Mouse (Mus musculus) liver, embryonic 14.5 days (tissue): Measurements from ENCODE around the gene Lrrc29. TPM values are rescaled to one million over a fixed set of nuclear protein-coding genes. Genes with fewer than 3 reads are reported as not detected.
A peak's percentile ranks its signal among the peaks of the same experiment; 100 is the strongest.

Source experiments
- ATAC-seq: fragments of 200-750 bp; cut with Nextera tagmentation; 2 replicates; pipeline ENCODE4 v1.8.0; 2017; ENCODE audit warnings: moderate number of reproducible peaks, mild to moderate bottlenecking, moderate library complexity; ENCODE audit not compliant: insufficient read depth
- DNase-seq, 3 experiments: peaks; one replicate each; pipeline ENCODE4 v3.0.0-alpha.2; 2012 to 2013; ENCODE audit warnings: low read depth in 3 of 3, low spot score in 3 of 3
- H3K27ac ChIP-seq: fragments of 300-500 bp; sonication (generic); 2 replicates; pipeline ENCODE4 v1.5.1; 2014; ENCODE audit warnings: moderate library complexity, mild to moderate bottlenecking, control low read depth, inconsistent platforms
- H3K27me3 ChIP-seq: fragments of 300-500 bp; sonication (generic); 2 replicates; pipeline ENCODE4 v1.6.1; 2014; ENCODE audit warnings: mild to moderate bottlenecking, low read length, moderate library complexity; ENCODE audit not compliant: control insufficient read depth, insufficient read depth
- H3K36me3 ChIP-seq: fragments of 300-500 bp; sonication (generic); replicated peaks from 2 replicates; pipeline ENCODE4 v1.6.1; 2014; ENCODE audit warnings: low read depth; ENCODE audit not compliant: control insufficient read depth, insufficient read depth
- H3K4me1 ChIP-seq, 2 experiments: fragments of 200-500 bp in 1 of 2; fragments of 300-500 bp in 1 of 2; sonication (generic) in 1 of 2; replicated peaks; 2 replicates each; pipeline ENCODE4 v1.6.1; 2012 to 2014; ENCODE audit warnings: antibody characterized with exemption in 1 of 2, inconsistent platforms in 1 of 2, low read length in 1 of 2; ENCODE audit not compliant: control insufficient read depth in 2 of 2, insufficient read depth in 2 of 2
- H3K4me2 ChIP-seq: fragments of 300-500 bp; sonication (generic); 2 replicates; pipeline ENCODE4 v1.6.1; 2014; ENCODE audit warnings: low read depth, mild to moderate bottlenecking, control low read depth, moderate library complexity
- H3K4me3 ChIP-seq, 2 experiments: fragments of 200-500 bp in 1 of 2; fragments of 300-500 bp in 1 of 2; sonication (generic) in 1 of 2; 2 replicates each; pipeline ENCODE4 v1.5.1; 2012 to 2014; ENCODE audit warnings: low read depth in 2 of 2, low read length in 2 of 2, mild to moderate bottlenecking in 2 of 2, control low read depth in 1 of 2, inconsistent platforms in 1 of 2, moderate library complexity in 1 of 2; ENCODE audit not compliant: insufficient read depth in 1 of 2
- H3K9ac ChIP-seq: fragments of 300-500 bp; sonication (generic); replicated peaks from 2 replicates; pipeline ENCODE4 v1.6.1; 2014; ENCODE audit warnings: mild to moderate bottlenecking, control low read depth, moderate library complexity
- H3K9me3 ChIP-seq: fragments of 300-500 bp; sonication (generic); 2 replicates; pipeline ENCODE4 v1.6.1; 2016; ENCODE audit warnings: low read length, mixed read lengths; ENCODE audit not compliant: control insufficient read depth
- CTCF ChIP-seq: IDR thresholded peaks from 2 replicates; pipeline ENCODE4 v1.5.1; 2016; ENCODE audit warnings: antibody characterized with exemption, low read depth, control low read depth
- EP300 ChIP-seq: IDR thresholded peaks from 2 replicates; pipeline ENCODE4 v1.6.1; 2016; ENCODE audit warnings: antibody characterized with exemption, low read depth
- WGBS: fragments of 180-500 bp; shearing (Covaris S2); extraction: QIAGEN DNeasy Blood & Tissue Kit; methylation state at CpG from one replicate; pipeline ENCODE4 v1.1.7; 2014; ENCODE audit not compliant: insufficient replicate concordance; 5-methylcytosine and 5-hydroxymethylcytosine counted together
- polyA plus RNA-seq, 2 experiments: library from polyadenylated mRNA; depleted of rRNA in 1 of 2; stranded (reverse) in 1 of 2; unstranded in 1 of 2; fragments of >200 nt; fragmentation: Nextera tagmentation in 1 of 2; extraction: Ambion mirVana in 1 of 2; gene quantifications; 2 replicates each; pipeline versions ENCODE4 v1.2.1 to v1.2.3; 2012 to 2014

The Lrrc29 gene
- polyA plus RNA-seq, 2 experiments, result 9.1 to 10.4 TPM

DNA sequence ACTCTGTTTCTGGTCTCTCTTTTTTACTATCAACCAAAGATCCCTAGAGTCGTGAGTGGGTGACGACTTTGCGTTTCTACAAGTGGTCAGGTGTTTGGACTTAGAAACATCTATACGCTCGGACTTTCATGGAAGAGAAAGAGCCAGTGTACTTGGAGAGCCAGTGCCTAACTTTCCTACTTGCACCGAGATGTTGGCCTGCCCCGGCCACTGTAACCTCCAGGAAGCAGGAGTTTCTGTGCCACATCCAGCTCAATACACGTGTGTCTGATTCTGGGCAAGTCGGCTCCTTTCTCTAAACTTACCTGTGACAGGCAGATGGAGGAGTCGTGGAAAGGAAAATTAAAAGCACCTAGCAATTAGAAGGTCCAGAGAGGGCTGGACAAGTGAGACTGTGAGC, 50.2 kb downstream of the Lrrc29 start, which contains the start of gene Nol3:
Nol3 (plus strand) TSS at position 301 of the 400 bp plus-strand sequence.
- TF ChIP-seq CTCF, result no peak
- no peak for TF ChIP-seq EP300
- no peaks in the 10 kb centered on the region for H3K9me3 ChIP-seq
- ATAC-seq, result no peak

DNA sequence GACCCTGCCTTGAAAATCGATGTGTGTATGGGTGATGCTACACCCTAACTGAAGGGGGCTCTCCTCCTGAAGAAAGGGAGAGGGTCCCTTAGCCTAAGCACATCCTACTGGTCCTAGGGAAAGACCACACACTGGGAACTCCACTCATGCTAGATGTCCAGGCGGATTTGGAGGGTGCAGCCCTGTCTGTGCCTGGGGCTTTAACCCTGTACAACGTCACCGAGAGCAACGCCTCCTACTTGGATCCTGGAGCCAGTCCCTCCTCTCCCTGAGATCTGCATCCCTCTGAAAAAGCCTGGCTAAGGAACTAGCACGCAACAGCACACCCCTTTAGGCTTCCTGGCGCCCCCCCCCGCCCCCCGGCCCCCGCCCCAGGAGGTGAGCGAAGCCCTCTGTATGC, 50.7 kb downstream of the Lrrc29 start:
- no peak for DNase-seq
- no peaks in the 10 kb centered on the region for H3K36me3 ChIP-seq
- no peak for ATAC-seq
- 11% methylated on average over 11 of the region's 11 CpGs for WGBS
- H3K4me2 ChIP-seq, result no peak overlapping the region
- no peak overlapping the region for H3K4me3 ChIP-seq
- TF ChIP-seq CTCF (no peak), EP300 (no peak)
- H3K27ac ChIP-seq, result no peak overlapping the region
- H3K9ac ChIP-seq, result no peak overlapping the region
- H3K9me3 ChIP-seq, result no peaks in the 10 kb centered on the region
- peaks cover 4 to 6% of the 10 kb centered on the region in 2 experiments; a peak in 3 of 4 replicates for H3K4me1 ChIP-seq
- H3K27me3 ChIP-seq, result peaks cover 85% of the 10 kb centered on the region

More for the DNA sequence above, 50.2 kb downstream of the Lrrc29 start, which contains the start of gene Nol3:
- no peak for DNase-seq
- Histone ChIP-seq H3K27me3 (peaks cover 82% of the 10 kb centered on the region), H3K4me3 (peak within 1 kb of the TSS in 1 of 2 experiments; percentile 0; a peak in 1 of 4 replicates), H3K4me1 (peaks cover 4 to 6% of the 10 kb centered on the region in 2 experiments; a peak in 3 of 4 replicates), H3K9ac (no peak within 1 kb of the TSS), H3K36me3 (no peaks in the 10 kb centered on the region), H3K4me2 (peak within 1 kb of the TSS; percentile 30), H3K27ac (no peak within 1 kb of the TSS)
- WGBS, result 8% methylated on average over 10 of the region's 10 CpGs

DNA sequence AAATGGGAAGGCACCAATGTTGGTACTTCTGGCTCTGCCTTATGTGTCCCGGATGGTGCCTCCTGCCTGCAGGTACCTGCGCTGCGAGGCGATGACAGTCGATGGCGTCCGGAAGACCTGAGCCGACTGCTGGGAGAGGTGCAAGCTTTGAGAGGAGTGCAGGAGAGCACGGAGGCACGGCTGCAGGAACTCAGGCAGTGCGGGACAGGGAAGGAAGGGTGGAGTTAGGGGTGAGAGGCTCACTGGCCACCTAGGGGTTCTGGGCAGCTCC, 55.2 kb downstream of the Lrrc29 start:
- Histone ChIP-seq H3K36me3 (no peaks in the 10 kb centered on the region), H3K27ac (no peak overlapping the region), H3K4me1 (peaks cover 0 to 1% of the 10 kb centered on the region in 2 experiments; a peak in 3 of 4 replicates), H3K4me3 (no peak overlapping the region), H3K9me3 (no peaks in the 10 kb centered on the region), H3K4me2 (no peak overlapping the region), H3K9ac (no peak overlapping the region), H3K27me3 (peaks cover 91% of the 10 kb centered on the region)
- DNase-seq, result no peak
- no peak for ATAC-seq
- 0 out of 2 replicates have a peak, but pooled peaks have one; percentile 2 for TF ChIP-seq CTCF
- TF ChIP-seq EP300, result no peak
- 6% methylated on average over 11 of the region's 11 CpGs for WGBS

DNA sequence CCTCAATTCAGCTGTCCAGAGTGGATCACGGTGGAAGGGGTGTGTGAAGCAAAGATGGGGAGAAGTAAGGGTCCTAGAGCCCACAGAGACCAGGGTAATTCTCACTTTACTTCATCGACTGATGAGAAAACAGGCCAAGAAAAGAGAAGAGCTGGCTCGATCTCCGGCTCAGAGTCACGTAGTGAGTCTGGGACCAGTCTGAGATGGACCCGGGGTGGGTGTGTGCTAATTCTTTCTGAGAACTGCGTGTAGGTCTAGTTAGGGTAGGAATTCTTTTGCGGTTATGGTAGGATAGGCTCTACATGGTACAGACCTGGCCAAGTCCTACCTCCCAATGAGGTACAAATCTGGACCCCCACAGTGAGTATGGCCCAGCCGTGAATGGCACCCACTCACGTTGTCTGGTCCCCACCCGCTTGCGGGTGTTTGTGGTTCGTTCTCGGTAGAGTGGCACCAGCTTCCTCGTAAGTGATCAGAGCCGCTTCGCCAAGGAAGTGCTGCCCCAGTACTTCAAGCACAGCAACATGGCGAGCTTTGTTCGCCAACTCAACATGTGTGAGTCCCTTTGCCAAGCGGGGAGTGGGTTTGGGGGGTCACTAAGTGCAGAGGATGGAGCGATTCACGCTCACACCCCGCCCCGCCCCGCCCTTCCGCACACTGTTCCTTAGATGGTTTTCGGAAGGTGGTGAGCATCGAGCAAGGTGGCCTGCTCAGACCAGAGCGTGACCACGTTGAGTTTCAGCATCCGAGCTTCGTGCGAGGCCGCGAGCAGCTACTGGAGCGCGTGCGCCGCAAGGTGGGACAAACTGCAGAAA, 55.8 kb downstream of the Lrrc29 start:
- H3K9me3 ChIP-seq, result no peaks in the 10 kb centered on the region
- ATAC-seq (no peak), DNase-seq (no peak)
- peaks cover 88% of the 10 kb centered on the region for H3K27me3 ChIP-seq
- H3K4me2 ChIP-seq, result peak overlapping the region; percentile 25
- H3K9ac ChIP-seq, result no peak overlapping the region
- no peaks in the 10 kb centered on the region for H3K36me3 ChIP-seq
- H3K4me3 ChIP-seq, result no peak overlapping the region; a peak in 1 of 4 replicates
- TF ChIP-seq EP300 (no peak), CTCF (no peak)
- 3% methylated on average over 39 of the region's 39 CpGs for WGBS
- no peaks in the 10 kb centered on the region; a peak in 1 of 4 replicates for H3K4me1 ChIP-seq
- H3K27ac ChIP-seq, result no peak overlapping the region

DNA sequence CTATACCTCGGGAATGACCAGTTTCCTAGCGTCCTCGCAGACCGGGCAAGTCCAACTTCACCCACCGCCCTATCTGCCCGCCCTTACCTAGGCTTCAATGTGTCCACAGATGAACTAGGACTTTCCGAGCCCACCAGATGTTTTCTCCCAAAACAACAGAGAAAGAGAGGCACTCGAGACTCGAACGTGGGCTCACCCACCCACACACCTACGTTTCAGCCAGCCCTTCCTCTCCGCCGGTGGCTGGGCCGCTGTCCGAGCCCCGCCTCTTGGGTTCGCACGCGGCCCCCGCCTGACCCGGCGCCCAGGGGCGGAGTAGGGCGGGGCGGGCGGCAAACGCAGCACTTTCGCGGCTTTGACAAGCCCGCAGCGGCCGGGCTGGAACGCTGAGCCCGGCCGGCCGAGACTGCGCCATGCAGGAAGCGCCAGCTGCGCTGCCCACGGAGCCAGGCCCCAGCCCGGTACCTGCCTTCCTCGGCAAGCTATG, 56.6 kb downstream of the Lrrc29 start, which contains the start of gene Hsf4:
Hsf4 (plus strand) TSS at position 341 of the 487 bp plus-strand sequence.
- H3K9me3 ChIP-seq, result no peaks in the 10 kb centered on the region
- no peak for ATAC-seq
- H3K9ac ChIP-seq, result no peak within 1 kb of the TSS
- peaks cover 82% of the 10 kb centered on the region for H3K27me3 ChIP-seq
- H3K27ac ChIP-seq, result no peak within 1 kb of the TSS
- H3K36me3 ChIP-seq, result no peaks in the 10 kb centered on the region
- H3K4me1 ChIP-seq, result peaks cover 6 to 7% of the 10 kb centered on the region in 2 experiments
- WGBS, result 1% methylated on average over 42 of the region's 42 CpGs
- TF ChIP-seq EP300 (no peak), CTCF (no peak)
- peak within 1 kb of the TSS; percentile 25 for H3K4me2 ChIP-seq
- H3K4me3 ChIP-seq, result peak within 1 kb of the TSS in 1 of 2 experiments; percentile 39; a peak in 3 of 4 replicates
- no peak for DNase-seq
